Mouse (Mus musculus) liver, embryonic 14.5 days (tissue): ENCODE measurements around the gene Psph.
"Not testable (repeated sequence)": the region's sequence is repeated elsewhere in the genome, so short reads cannot be mapped to it uniquely, and the experiment has no call there.

Source experiments
- CTCF ChIP-seq: IDR thresholded peaks from 2 replicates; pipeline ENCODE4 v1.5.1; 2016; ENCODE audit warnings: antibody characterized with exemption, low read depth, control low read depth
- EP300 ChIP-seq: IDR thresholded peaks from 2 replicates; pipeline ENCODE4 v1.6.1; 2016; ENCODE audit warnings: antibody characterized with exemption, low read depth

DNA sequence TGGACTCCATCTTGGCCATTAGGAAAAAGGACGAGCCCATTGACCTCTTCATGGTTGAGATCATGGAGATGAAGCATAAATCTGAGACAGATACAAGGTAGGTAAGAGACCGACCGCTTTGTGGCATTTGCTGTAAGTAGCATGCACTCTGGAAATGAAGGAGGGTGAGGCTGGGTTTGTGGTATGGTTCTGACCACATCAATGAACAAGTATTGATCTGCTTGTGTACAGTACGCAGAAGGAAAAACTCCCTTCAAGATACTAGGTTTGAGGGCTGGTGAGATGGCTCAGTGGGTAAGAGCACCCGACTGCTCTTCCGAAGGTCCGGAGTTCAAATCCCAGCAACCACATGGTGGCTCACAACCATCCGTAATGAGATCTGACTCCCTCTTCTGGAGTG is 3.3 kb upstream of the Psph start:
- TF ChIP-seq CTCF, EP300: not testable (repeated sequence)
